9 mouse cellular contexts compared by ENCODE assay signal in the genomic region with DNA sequence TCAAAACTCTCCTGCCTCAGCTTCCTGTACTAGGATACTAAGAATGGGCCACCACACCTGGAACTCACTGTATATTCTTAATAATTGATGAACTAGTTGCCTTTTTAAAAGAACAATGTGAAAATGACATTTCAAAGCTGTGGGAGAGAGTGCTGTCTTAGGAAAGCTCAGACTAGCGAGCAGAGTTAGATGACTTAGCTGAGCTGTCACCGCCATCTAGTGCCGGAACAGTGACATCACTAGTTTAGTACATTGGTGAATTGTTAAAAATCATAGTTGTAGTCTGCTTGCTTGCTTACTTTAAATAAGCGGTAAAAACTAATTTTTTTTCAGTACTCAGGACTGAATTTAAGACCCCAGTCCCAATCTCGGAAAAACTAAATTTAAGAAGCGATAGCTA. TPM values are rescaled to one million over a fixed set of nuclear protein-coding genes. Genes with fewer than 3 reads are reported as not detected.
DNase-seq lines count a peak whose midpoint lies in the region; ATAC-seq and TF ChIP-seq lines count a peak whose summit lies in the region.
"Had no signal": no experiment of that assay in that cellular context is flagged by ENCODE, and none has a peak within 500 bp of the region (broad histone marks: within the 10 kb centered on the region; RNA-seq: fewer than 3 reads in every experiment).

No protein-coding gene starts in this region.

- TF ChIP-seq RAD21 in CH12.LX (IDR thresholded peaks at IDR 0.05; ENCODE audit: low read depth, low read length): peak; percentile 100

- no peaks in the 10 kb centered on the region for H3K79me2 ChIP-seq in CH12.LX (replicated peaks; ENCODE audit: control insufficient read depth, extremely low read depth, insufficient read depth, poor library complexity, severe bottlenecking)

- no peak overlapping the region for H3K9ac ChIP-seq in CH12.LX (ENCODE audit: insufficient read depth, low read depth)
- no peak overlapping the region for H3K9ac ChIP-seq in forebrain, embryonic 13.5 days
- no peak overlapping the region for H3K9ac ChIP-seq in lung, embryonic 16.5 days (ENCODE audit: low read length)
- H3K9ac ChIP-seq: limb, embryonic 15.5 days had no signal

- H3K4me2 ChIP-seq in CH12.LX (ENCODE audit: insufficient read depth, low read depth, poor library complexity, severe bottlenecking): no peak overlapping the region
- no peak overlapping the region for H3K4me2 ChIP-seq in forebrain, embryonic 13.5 days
- H3K4me2 ChIP-seq in lung, embryonic 16.5 days (ENCODE audit: low read depth, low read length): no peak overlapping the region
- H3K4me2 ChIP-seq: limb, embryonic 15.5 days had no signal

- peak; percentile 74 for DNase-seq in gastrocnemius, adult 2 months
- no peak for DNase-seq in gastrocnemius, adult 8-10 months (ENCODE audit: low spot score in 2 of 2)
- DNase-seq in CH12.LX (ENCODE audit: extremely low read depth): peak; percentile 73
- peak; percentile 62 for DNase-seq in c-Kit-positive CD71-positive TER-119-positive erythroid progenitor cells, embryonic 14.5 days (ENCODE audit: low spot score)
- peak; percentile 79 for DNase-seq in kidney, postnatal 10 days
- DNase-seq in retina, postnatal 1 day: peak; percentile 76

- peaks cover 74% of the 10 kb centered on the region for H3K27me3 ChIP-seq in CH12.LX (replicated peaks)
- no peaks in the 10 kb centered on the region for H3K27me3 ChIP-seq in forebrain, embryonic 13.5 days
- H3K27me3 ChIP-seq in lung, embryonic 16.5 days (ENCODE audit: control insufficient read depth, insufficient read depth, low read depth, low read length): no peaks in the 10 kb centered on the region
- H3K27me3 ChIP-seq: limb, embryonic 15.5 days had no signal

- intact Hi-C loops in gastrocnemius, adult 2 months (cut with DNase I): loop anchor here (1.0 to 5.0 kb wide), 4 partner anchors 72 to 257 kb away; no protein-coding TSS in a partner anchor

- TF ChIP-seq CTCF in gastrocnemius, adult 2 months (IDR thresholded peaks at IDR 0.05): peak; percentile 86
- peak; percentile 83 to 99 for TF ChIP-seq CTCF in CH12.LX (conservative IDR thresholded peaks at IDR 0.05 in 1 of 2, IDR thresholded peaks at IDR 0.05 in 1 of 2; ENCODE audit: low read depth in 2 of 2, low read length in 2 of 2)

- peak; percentile 66; the same call in 1 of the 2 replicates for ATAC-seq in forebrain, embryonic 13.5 days
- peak; percentile 72; the same call in 1 of the 2 replicates for ATAC-seq in lung, embryonic 16.5 days (ENCODE audit: low read depth)

- 0 out of 4 replicates have a peak, but pooled peaks cover 0 to 2% of the 10 kb centered on the region in 2 experiments for H3K4me1 ChIP-seq in CH12.LX (ENCODE audit: control insufficient read depth in 1 of 2, insufficient read depth in 2 of 2)
- H3K4me1 ChIP-seq in forebrain, embryonic 13.5 days: no peaks in the 10 kb centered on the region
- peaks cover 7% of the 10 kb centered on the region; the same call in 1 of the 2 replicates for H3K4me1 ChIP-seq in lung, embryonic 16.5 days (replicated peaks; ENCODE audit: control insufficient read depth, insufficient read depth, low read length)

- no peak overlapping the region for H3K27ac ChIP-seq in gastrocnemius, adult 2 months
- no peak overlapping the region for H3K27ac ChIP-seq in CH12.LX (ENCODE audit: insufficient read depth, low read depth)
- no peak overlapping the region for H3K27ac ChIP-seq in forebrain, embryonic 13.5 days
- H3K27ac ChIP-seq in lung, embryonic 16.5 days (ENCODE audit: low read length): no peak overlapping the region
- H3K27ac ChIP-seq: limb, embryonic 15.5 days had no signal

- in situ Hi-C loops in CH12.LX (cut with MboI; ENCODE audit: low pct_ligation_motif_present, low pct_unique_long_range_greater_than_20kb, low sequenced_read_pairs): no loop called here

- dilution Hi-C loops in CH12.LX (cut with MboI; ENCODE audit: extremely low pct_ligation_motif_present, extremely low pct_unique_long_range_greater_than_20kb, low sequenced_read_pairs): no loop called here

- WGBS in forebrain, embryonic 13.5 days: 9% methylated on average over 6 of the region's 6 CpGs
- 9% methylated on average over 6 of the region's 6 CpGs for WGBS in lung, embryonic 16.5 days

- TF ChIP-seq POLR2A in CH12.LX (IDR thresholded peaks at IDR 0.05; ENCODE audit: low read depth, low read length): no peak

- TF ChIP-seq EP300 in CH12.LX (IDR thresholded peaks at IDR 0.05; ENCODE audit: low read length): no peak

- no peaks in the 10 kb centered on the region for H3K9me3 ChIP-seq in CH12.LX (replicated peaks; ENCODE audit: low read length)
- H3K9me3 ChIP-seq in forebrain, embryonic 13.5 days (replicated peaks): no peaks in the 10 kb centered on the region
- no peaks in the 10 kb centered on the region for H3K9me3 ChIP-seq in lung, embryonic 16.5 days (ENCODE audit: control insufficient read depth, low read length)
- H3K9me3 ChIP-seq: limb, embryonic 15.5 days had no signal

- H3K4me3 ChIP-seq in gastrocnemius, adult 2 months: no peak overlapping the region
- H3K4me3 ChIP-seq in CH12.LX (replicated peaks in 1 of 3; ENCODE audit: low read depth in 2 of 3, low read length in 2 of 3, poor library complexity in 1 of 3): no peak overlapping the region
- H3K4me3 ChIP-seq in forebrain, embryonic 13.5 days: no peak overlapping the region
- no peak overlapping the region for H3K4me3 ChIP-seq in lung, embryonic 16.5 days (ENCODE audit: low read length)
- H3K4me3 ChIP-seq: limb, embryonic 15.5 days had no signal

- no peaks in the 10 kb centered on the region for H3K36me3 ChIP-seq in CH12.LX (replicated peaks in 1 of 2; ENCODE audit: control insufficient read depth in 1 of 2, insufficient read depth in 1 of 2, low read length in 1 of 2)
- no peaks in the 10 kb centered on the region for H3K36me3 ChIP-seq in forebrain, embryonic 13.5 days (ENCODE audit: poor library complexity, severe bottlenecking)
- no peaks in the 10 kb centered on the region for H3K36me3 ChIP-seq in lung, embryonic 16.5 days (ENCODE audit: control insufficient read depth, insufficient read depth, low read length)
- H3K36me3 ChIP-seq: limb, embryonic 15.5 days had no signal

TF ChIP-seq in CH12.LX, 34 proteins besides CTCF, POLR2A, EP300 and RAD21 (continues in another document):
- TF ChIP-seq MYC (IDR thresholded peaks at IDR 0.05; ENCODE audit: low read depth, low read length) (peak; percentile 63; the same call in 1 of the 2 replicates), CHD1 (IDR thresholded peaks at IDR 0.05; ENCODE audit: low read depth, low read length) (no peak), ETS1 (conservative IDR thresholded peaks at IDR 0.05; ENCODE audit: low read depth, low read length) (no peak), HCFC1 (IDR thresholded peaks at IDR 0.05; ENCODE audit: low read depth, low read length) (no peak), TBP (conservative IDR thresholded peaks at IDR 0.05; ENCODE audit: low read depth, low read length) (no peak), NELFE (IDR thresholded peaks at IDR 0.05; ENCODE audit: low read depth, low read length) (peak; percentile 47; the same call in 1 of the 2 replicates), JUN (IDR thresholded peaks at IDR 0.05; ENCODE audit: insufficient read depth, low read depth, low read length) (no peak), RCOR1 (conservative IDR thresholded peaks at IDR 0.05; ENCODE audit: low read depth, low read length) (no peak), NRF1 (IDR thresholded peaks at IDR 0.05; ENCODE audit: low read depth, low read length) (no peak), ZMIZ1 (IDR thresholded peaks at IDR 0.05; ENCODE audit: low read depth, low read length) (no peak), CHD2 (IDR thresholded peaks at IDR 0.05; ENCODE audit: low read length) (no peak), BHLHE40 (IDR thresholded peaks at IDR 0.05; ENCODE audit: low read depth, low read length) (no peak), MAX (IDR thresholded peaks at IDR 0.05; ENCODE audit: low read length) (no peak), ZC3H11A (IDR thresholded peaks at IDR 0.05; ENCODE audit: low read depth, low read length) (peak; percentile 85), MAZ (IDR thresholded peaks at IDR 0.05; ENCODE audit: low read depth, low read length) (no peak), USF1 (IDR thresholded peaks at IDR 0.05; ENCODE audit: low read depth, low read length) (no peak), IRF4 (IDR thresholded peaks at IDR 0.05; ENCODE audit: low read depth, low read length) (0 out of 2 replicates have a peak, but pooled peaks have one; percentile 31), USF2 (conservative IDR thresholded peaks at IDR 0.05; ENCODE audit: low read depth, low read length) (no peak), TCF12 (IDR thresholded peaks at IDR 0.05; ENCODE audit: low read depth, low read length) (no peak), ZKSCAN1 (IDR thresholded peaks at IDR 0.05; ENCODE audit: borderline replicate concordance, low read depth, low read length) (no peak), PAX5 (IDR thresholded peaks at IDR 0.05; ENCODE audit: low read length) (no peak), ZNF384 (IDR thresholded peaks at IDR 0.05; ENCODE audit: low read depth, low read length) (no peak), JUND (conservative IDR thresholded peaks at IDR 0.05; ENCODE audit: low read depth, low read length) (peak; percentile 46), MAFK (IDR thresholded peaks at IDR 0.05; ENCODE audit: insufficient replicate concordance, low read length) (no peak), E2F4 (IDR thresholded peaks at IDR 0.05; ENCODE audit: insufficient replicate concordance, low read depth, low read length) (no peak), MXI1 (IDR thresholded peaks at IDR 0.05; ENCODE audit: low read depth, low read length) (no peak)

RNA-seq across cellular contexts. Expression of gene Dnah2, which starts 35.1 kb away (rescaled TPM):
- total RNA-seq in gastrocnemius, adult 2 months (2021): under 1 TPM; 0.05 to 0.25 TPM
- under 1 TPM in 3 of 4 experiments, not detected in 1; 0.02 to 0.68 (median 0.05) TPM for total RNA-seq in gastrocnemius, adult 8-10 months (2022)
- under 0.01 TPM in 1 of 2 replicates, not detected in the other for total RNA-seq in CH12.LX (2012; rRNA removed)
- not detected in 2 replicates for total RNA-seq in CH12.LX (2014; rRNA removed)
- polyA plus RNA-seq in CH12.LX (2012; ENCODE audit: insufficient read length, low read depth): 0.03 and 0.04 TPM in 2 replicates
- polyA plus RNA-seq in forebrain, embryonic 13.5 days (2015; fragmentation: Nextera tagmentation; extraction: Ambion mirVana): 1.7 and 2.0 TPM in 2 replicates
- 1.9 TPM in 2 replicates for polyA plus RNA-seq in lung, embryonic 16.5 days (2015; fragmentation: Nextera tagmentation; extraction: Ambion mirVana)

RNA-seq across cellular contexts. Expression of gene Efnb3, which starts 46.2 kb away (rescaled TPM):
- total RNA-seq in gastrocnemius, adult 2 months (2021): under 1 TPM; 0.47 to 0.48 TPM
- under 1 TPM; 0.31 to 0.46 (median 0.35) TPM for total RNA-seq in gastrocnemius, adult 8-10 months (2022)
- total RNA-seq in CH12.LX (2012; rRNA removed) (1.1 and 1.3 TPM in 2 replicates), CH12.LX (2014; rRNA removed) (0.56 and 1.0 TPM in 2 replicates)
- 2.7 and 2.8 TPM in 2 replicates for polyA plus RNA-seq in CH12.LX (2012; ENCODE audit: insufficient read length, low read depth)
- 63.1 and 72.0 TPM in 2 replicates for polyA plus RNA-seq in forebrain, embryonic 13.5 days (2015; fragmentation: Nextera tagmentation; extraction: Ambion mirVana)
- 5.6 and 5.7 TPM in 2 replicates for polyA plus RNA-seq in lung, embryonic 16.5 days (2015; fragmentation: Nextera tagmentation; extraction: Ambion mirVana)

Comparison
In these comparisons a context has a peak if more than half of its experiments do, and no peak if none do; other contexts are left out.
1. DNase-seq: peak in gastrocnemius, adult 2 months (single experiment), CH12.LX (single experiment), c-Kit-positive CD71-positive TER-119-positive erythroid progenitor cells, embryonic 14.5 days (single experiment), kidney, postnatal 10 days (single experiment) and retina, postnatal 1 day (single experiment); none in gastrocnemius, adult 8-10 months (0 of 2).